Mouse (Mus musculus) spleen, adult 2 months (tissue): Measurements from ENCODE around the gene Sft2d2.

Experiments
- CTCF ChIP-seq: fragments of 200-500 bp; IDR thresholded peaks from 2 replicates; pipeline ENCODE4 v1.5.1; 2011; ENCODE audit warnings: mild to moderate bottlenecking, inconsistent platforms; ENCODE audit not compliant: insufficient read depth, insufficient read length, insufficient replicate concordance; ENCODE audit errors: extremely low read depth
- POLR2A ChIP-seq: fragments of 200-500 bp; IDR thresholded peaks from 2 replicates; pipeline ENCODE4 v1.6.1; 2011; ENCODE audit warnings: low read depth, low read length, inconsistent platforms

- TF ChIP-seq CTCF (no peak), POLR2A (no peak)
Measured at GRCm38 (mm10) chr1:165179321-165179720, 14.9 kb downstream of the Sft2d2 start.
